Mouse (Mus musculus) cortical plate, adult 2 months (tissue): ENCODE results near the gene 1700003E16Rik.
A peak's percentile ranks its signal among the peaks of the same experiment; 100 is the strongest.

Experiments
- CTCF ChIP-seq: fragments of 200-500 bp; IDR thresholded peaks from 2 replicates; pipeline ENCODE4 v1.5.1; 2011; ENCODE audit warnings: mild to moderate bottlenecking, control low read depth, low read length; ENCODE audit not compliant: insufficient read depth; ENCODE audit errors: extremely low read depth
- POLR2A ChIP-seq: fragments of 200-500 bp; IDR thresholded peaks from 2 replicates; pipeline ENCODE4 v1.6.1; 2011; ENCODE audit warnings: mild to moderate bottlenecking, low read length, control low read depth; ENCODE audit not compliant: insufficient read depth; ENCODE audit errors: extremely low read depth

GRCm38 (mm10) chr6:83185895-83186861 is 30.0 kb downstream of the 1700003E16Rik start:
- TF ChIP-seq CTCF (no peak), POLR2A (peak; percentile 82)
